Mouse (Mus musculus) G1E (cell line): ENCODE measurements at regions not wholly inside any gene's neighbourhood (a gene's known extent, or its start where the extent isn't known, plus 50 kb on each side); places are given as distances from the start of the nearest gene placed in this dataset.

Experiments
- ATAC-seq: 2 replicates; pipeline ENCODE4 v1.8.0; 2016; ENCODE audit warnings: mild to moderate bottlenecking; ENCODE audit not compliant: insufficient number of reproducible peaks, poor library complexity, low FRiP score, severe bottlenecking; ENCODE audit errors: extremely low read depth
- DNase-seq: peaks from one replicate; pipeline ENCODE4 v3.0.0; 2012; ENCODE audit warnings: low spot score
- H3K27me3 ChIP-seq: 2 replicates; pipeline ENCODE4 v1.6.1; 2012; ENCODE audit warnings: mild to moderate bottlenecking, low read length, inconsistent platforms; ENCODE audit not compliant: insufficient read depth
- H3K36me3 ChIP-seq: replicated peaks from 2 replicates; pipeline ENCODE3; 2012; ENCODE audit warnings: mild to moderate bottlenecking, inconsistent platforms
- H3K4me1 ChIP-seq: 2 replicates; pipeline ENCODE4 v1.6.1; 2012; ENCODE audit warnings: low read depth, low read length, inconsistent platforms, mixed read lengths; ENCODE audit not compliant: insufficient read depth
- H3K4me3 ChIP-seq: 2 replicates; pipeline ENCODE4 v1.5.1; 2012; ENCODE audit warnings: low read depth, mild to moderate bottlenecking, inconsistent platforms, low read length, moderate library complexity, mixed read lengths
- H3K9me3 ChIP-seq: replicated peaks from 2 replicates; pipeline ENCODE4 v1.6.1; 2012; ENCODE audit warnings: inconsistent platforms
- CTCF ChIP-seq: IDR thresholded peaks from 2 replicates; pipeline ENCODE4 v1.5.1; 2012; ENCODE audit warnings: low read depth, low read length, inconsistent platforms, mixed read lengths
- GATA1 ChIP-seq: IDR thresholded peaks from 2 replicates; pipeline ENCODE4 v1.6.1; 2012; ENCODE audit warnings: borderline replicate concordance, low read length, inconsistent platforms, mixed read lengths
- GATA2 ChIP-seq: IDR thresholded peaks from 2 replicates; pipeline ENCODE4 v1.6.1; 2012; ENCODE audit warnings: low read depth, low read length, inconsistent platforms, borderline replicate concordance
- POLR2AphosphoS5 ChIP-seq: IDR thresholded peaks from 2 replicates; pipeline ENCODE4 v1.6.1; 2012; ENCODE audit warnings: low read depth, low read length, inconsistent platforms; ENCODE audit not compliant: insufficient replicate concordance
- TAL1 ChIP-seq: conservative IDR thresholded peaks from 2 replicates; pipeline ENCODE4 v1.6.1; 2012; ENCODE audit warnings: low read depth, low read length, inconsistent platforms, mixed read lengths

DNA sequence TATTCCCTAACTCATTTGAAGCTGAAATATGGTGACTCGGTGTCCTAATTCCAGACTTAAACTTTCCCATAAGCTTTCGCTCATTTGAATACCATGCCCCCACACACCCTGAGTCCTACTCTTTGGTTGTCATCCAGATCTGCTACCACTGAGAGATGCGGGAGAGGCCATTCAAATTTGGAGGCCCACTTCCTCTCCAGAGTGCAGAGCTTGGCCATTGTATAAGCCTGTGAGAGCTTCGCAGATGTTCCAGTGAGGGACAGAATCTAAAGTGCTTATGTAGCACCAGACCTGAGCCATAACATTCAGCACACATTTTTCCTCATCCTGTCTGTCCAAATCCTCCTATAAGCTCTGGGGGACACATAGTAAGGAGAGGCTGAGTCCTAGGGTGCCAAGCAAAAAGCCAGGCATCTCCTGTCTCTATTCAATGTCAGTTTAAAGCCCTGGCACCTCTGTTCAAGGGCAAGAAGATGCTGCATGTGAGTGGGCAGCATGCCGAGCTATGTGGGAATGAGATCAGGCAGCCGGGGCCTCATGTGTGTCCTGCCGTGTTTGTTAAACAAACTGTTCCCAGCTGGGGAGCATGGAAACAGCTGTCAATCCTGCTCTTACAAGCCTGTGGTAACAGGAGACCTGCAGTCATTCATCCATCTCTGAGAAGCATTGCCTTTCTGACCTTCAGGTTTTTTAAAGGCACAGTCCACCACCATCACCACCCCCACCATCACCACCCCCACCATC is 113.9 kb downstream of the Tex36 start:
- H3K36me3 ChIP-seq, result no peaks in the 10 kb centered on the region
- no peaks in the 10 kb centered on the region for H3K4me1 ChIP-seq
- DNase-seq, result no peak
- no peak for ATAC-seq
- peaks cover 53% of the 10 kb centered on the region for H3K9me3 ChIP-seq
- TF ChIP-seq GATA1 (no peak), GATA2 (no peak), TAL1 (no peak), POLR2AphosphoS5 (no peak), CTCF (no peak)
- H3K4me3 ChIP-seq, result no peak overlapping the region
- no peaks in the 10 kb centered on the region for H3K27me3 ChIP-seq

DNA sequence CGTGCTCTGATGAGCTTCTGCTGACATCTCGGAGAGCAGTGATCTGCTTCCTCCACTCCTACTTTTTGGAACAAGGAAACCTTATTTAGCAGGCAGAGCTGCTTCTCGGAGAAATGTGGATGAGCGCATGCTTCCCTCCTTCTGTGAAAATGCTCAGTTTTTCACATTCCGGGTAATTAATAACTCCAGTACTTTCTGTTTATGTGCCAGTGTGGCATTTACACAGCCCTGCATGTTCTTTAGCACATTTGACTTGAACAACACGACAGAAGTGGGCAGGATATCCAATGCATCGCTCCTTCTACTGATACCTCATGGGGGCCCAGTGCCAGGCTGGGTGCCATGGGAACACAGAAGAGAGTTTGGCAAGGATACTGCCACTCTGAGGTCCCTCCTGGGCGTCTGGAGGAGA is 117.5 kb downstream of the Tex36 start:
- H3K4me3 ChIP-seq, result no peak overlapping the region
- TF ChIP-seq TAL1 (no peak), CTCF (no peak), GATA2 (no peak), GATA1 (no peak), POLR2AphosphoS5 (no peak)
- no peaks in the 10 kb centered on the region for H3K4me1 ChIP-seq
- no peaks in the 10 kb centered on the region for H3K36me3 ChIP-seq
- ATAC-seq, result no peak
- no peak for DNase-seq
- no peaks in the 10 kb centered on the region for H3K27me3 ChIP-seq
- peaks cover 58% of the 10 kb centered on the region for H3K9me3 ChIP-seq

DNA sequence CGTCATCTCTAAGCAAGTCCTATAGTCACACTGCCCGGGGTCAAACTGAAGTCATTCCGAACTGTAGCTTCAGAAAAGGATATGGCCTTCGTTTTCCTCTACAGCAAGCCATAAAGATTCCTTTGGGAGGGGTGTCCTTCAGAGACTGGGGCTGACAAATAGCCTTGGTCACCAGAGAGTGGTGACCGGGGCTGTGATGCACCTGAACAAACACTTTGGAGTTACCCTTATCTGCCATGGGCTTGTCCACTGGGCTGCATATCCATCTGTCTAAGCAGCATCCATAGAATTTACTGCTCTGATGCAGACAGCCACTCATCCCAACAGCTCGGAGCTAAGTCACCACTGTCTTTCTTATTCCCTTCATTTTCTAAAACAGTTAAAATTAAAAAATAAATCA is 120.4 kb downstream of the Tex36 start:
- DNase-seq (no peak), ATAC-seq (no peak)
- Histone ChIP-seq H3K4me3 (no peak overlapping the region), H3K9me3 (peaks cover 64% of the 10 kb centered on the region), H3K27me3 (no peaks in the 10 kb centered on the region), H3K36me3 (no peaks in the 10 kb centered on the region), H3K4me1 (no peaks in the 10 kb centered on the region)
- TF ChIP-seq POLR2AphosphoS5 (no peak), GATA2 (no peak), GATA1 (no peak)

DNA sequence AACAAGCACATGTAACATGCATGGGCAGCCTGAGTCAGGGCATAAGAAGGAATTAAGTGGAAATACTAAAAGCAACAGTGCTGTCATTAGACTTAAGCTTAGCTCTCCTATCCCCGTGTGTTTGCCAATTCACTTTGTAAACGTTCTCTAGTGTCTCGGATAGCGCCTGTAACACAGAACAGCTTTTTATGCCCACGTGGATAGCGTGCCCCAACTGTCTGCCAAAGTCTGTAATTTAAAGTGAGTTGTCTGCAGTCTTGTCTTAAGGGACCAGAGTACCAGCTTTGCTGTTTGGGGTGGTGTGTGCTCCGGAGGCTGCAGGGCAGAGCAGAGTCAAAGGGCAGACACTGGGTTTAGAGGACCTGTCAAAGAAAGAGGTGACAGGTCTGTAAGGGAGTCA is 122.3 kb downstream of the Tex36 start:
- H3K4me1 ChIP-seq, result no peaks in the 10 kb centered on the region
- H3K36me3 ChIP-seq, result no peaks in the 10 kb centered on the region
- DNase-seq (no peak), ATAC-seq (no peak)
- H3K4me3 ChIP-seq, result no peak overlapping the region
- no peaks in the 10 kb centered on the region for H3K27me3 ChIP-seq
- TF ChIP-seq GATA2 (no peak), CTCF (no peak), TAL1 (no peak), POLR2AphosphoS5 (no peak), GATA1 (no peak)
- peaks cover 63% of the 10 kb centered on the region for H3K9me3 ChIP-seq

DNA sequence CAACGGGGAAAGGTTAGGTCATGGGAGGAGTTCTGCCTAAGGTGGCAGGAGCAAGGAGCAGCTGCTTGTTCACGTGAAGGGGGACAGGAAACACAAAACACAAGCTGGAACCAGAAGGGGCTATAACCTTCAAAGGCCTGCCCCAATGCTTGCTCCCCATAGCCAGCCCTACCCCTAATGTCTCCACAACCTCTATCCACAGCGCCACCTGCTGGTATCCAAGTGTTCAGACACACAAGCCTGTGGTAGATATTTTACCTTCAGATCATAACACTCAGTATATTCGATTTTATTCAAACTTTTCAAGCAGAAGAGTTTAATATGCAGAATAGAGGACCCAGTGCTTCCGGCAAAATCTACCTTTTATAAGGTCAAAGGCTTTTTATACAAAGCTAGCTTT is 124.0 kb downstream of the Tex36 start:
- no peak for DNase-seq
- no peak for ATAC-seq

DNA sequence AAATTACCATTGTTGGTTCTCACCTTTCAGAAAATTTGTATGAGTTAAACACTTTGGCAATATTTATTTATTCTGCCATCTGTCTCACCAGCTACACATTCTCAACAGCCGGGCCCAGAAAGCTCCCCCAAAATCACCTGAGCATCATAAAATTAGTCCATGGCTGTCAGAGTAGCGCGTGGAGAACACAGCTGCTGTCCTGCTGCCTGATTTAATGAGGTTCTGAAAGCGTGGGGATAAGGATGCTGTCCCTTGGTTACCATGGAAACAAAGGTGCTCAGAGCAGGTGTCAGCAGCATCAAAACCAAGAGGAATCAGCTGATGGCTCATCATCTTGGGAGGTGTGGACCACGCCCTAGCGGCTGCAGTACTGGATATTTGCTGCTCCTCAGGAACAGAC is 124.7 kb downstream of the Tex36 start:
- Histone ChIP-seq H3K9me3 (peaks cover 46% of the 10 kb centered on the region), H3K27me3 (no peaks in the 10 kb centered on the region), H3K36me3 (no peaks in the 10 kb centered on the region), H3K4me1 (no peaks in the 10 kb centered on the region), H3K4me3 (no peak overlapping the region)
- TF ChIP-seq TAL1 (no peak), CTCF (no peak), GATA2 (no peak), GATA1 (no peak), POLR2AphosphoS5 (no peak)
- DNase-seq, result no peak
- ATAC-seq, result no peak

More for the DNA sequence above, 124.0 kb downstream of the Tex36 start:
- Histone ChIP-seq H3K36me3 (no peaks in the 10 kb centered on the region), H3K4me3 (no peak overlapping the region), H3K9me3 (peaks cover 49% of the 10 kb centered on the region), H3K4me1 (no peaks in the 10 kb centered on the region), H3K27me3 (no peaks in the 10 kb centered on the region)
- no peak for TF ChIP-seq TAL1
- TF ChIP-seq GATA2, result no peak
- no peak for TF ChIP-seq POLR2AphosphoS5
- TF ChIP-seq GATA1, result no peak
- TF ChIP-seq CTCF, result no peak

DNA sequence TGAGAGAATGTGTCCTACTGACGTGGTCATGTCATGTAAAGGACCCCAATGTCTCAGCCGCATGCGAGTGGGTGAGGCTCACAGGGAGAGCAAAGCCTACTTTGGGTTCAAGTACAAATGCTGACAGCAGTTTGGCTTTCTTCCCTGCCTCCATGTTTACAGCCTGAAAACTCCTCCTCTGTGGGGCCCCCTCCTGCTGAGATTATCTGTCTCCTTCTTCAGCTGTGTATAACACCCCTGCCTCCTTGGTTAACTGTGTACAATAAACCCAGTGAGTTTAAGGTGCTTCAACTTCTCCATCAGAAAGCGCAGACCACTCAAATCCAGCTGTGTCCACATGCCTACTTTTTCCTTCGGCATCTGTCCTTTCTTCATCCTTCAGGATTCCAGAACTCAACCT is 130.3 kb downstream of the Tex36 start:
- H3K4me3 ChIP-seq, result no peak overlapping the region
- H3K36me3 ChIP-seq, result no peaks in the 10 kb centered on the region
- peaks cover 29% of the 10 kb centered on the region for H3K9me3 ChIP-seq
- ATAC-seq, result no peak
- no peaks in the 10 kb centered on the region for H3K27me3 ChIP-seq
- H3K4me1 ChIP-seq, result no peaks in the 10 kb centered on the region
- TF ChIP-seq POLR2AphosphoS5, result no peak
- TF ChIP-seq CTCF, result no peak
- no peak for TF ChIP-seq GATA1
- no peak for TF ChIP-seq GATA2
- TF ChIP-seq TAL1, result no peak
- DNase-seq, result no peak
